Mouse (Mus musculus) layer of hippocampus, adult 9-10 months (tissue): ENCODE measurements at regions not wholly inside any gene's neighbourhood (a gene's known extent, or its start where the extent isn't known, plus 50 kb on each side); places are given as distances from the start of the nearest gene placed in this dataset.

ENCODE experiments used
- DNase-seq: peaks from one replicate; pipeline ENCODE4 v3.0.0; 2022; ENCODE audit warnings: low spot score

DNA sequence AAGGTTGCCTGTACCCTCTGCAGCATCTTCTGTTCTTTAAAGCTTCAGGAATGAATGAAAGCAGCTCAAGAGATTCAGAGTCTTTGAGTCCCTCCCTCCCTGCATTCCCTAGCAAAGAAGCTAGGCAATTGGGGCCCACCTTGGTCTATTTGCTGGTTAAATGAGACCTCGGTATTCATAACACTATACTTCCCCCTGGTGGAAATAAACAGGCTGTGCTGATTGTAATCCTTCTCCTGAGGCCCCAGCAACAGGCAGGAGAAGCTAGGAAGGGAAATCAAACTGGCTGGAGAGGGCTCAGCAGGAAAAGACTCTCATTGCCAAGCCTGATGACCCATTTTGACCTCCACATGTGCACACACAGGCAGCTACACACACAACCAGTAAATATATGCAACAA is 137.1 kb downstream of the Sh3bp4 start:
- DNase-seq, result no peak

DNA sequence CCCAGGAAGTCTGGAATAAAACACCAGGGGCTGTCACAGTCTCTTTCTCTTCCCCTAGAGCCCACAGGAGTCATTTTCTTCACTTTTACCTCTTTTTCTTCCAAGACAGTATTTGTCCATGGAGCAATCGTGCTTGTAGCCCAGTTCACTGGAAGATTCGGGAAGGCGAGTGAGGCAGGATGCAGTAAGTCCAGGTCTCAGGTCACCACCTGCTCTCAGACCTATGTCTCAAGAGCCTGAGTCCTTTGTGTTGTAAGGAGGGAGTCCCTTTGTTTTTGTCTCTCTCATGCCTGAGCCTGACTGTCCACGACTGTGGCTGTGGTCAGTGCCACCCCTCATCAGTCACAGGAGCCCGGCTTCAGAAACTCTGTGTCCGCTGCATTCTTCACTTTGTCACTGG is 140.9 kb downstream of the Sh3bp4 start:
- DNase-seq, result no peak

- DNase-seq, result no peak
These were observed 158.2 kb downstream of the Sh3bp4 start for GRCm38 (mm10) chr1:89228426-89228825.

GRCm38 (mm10) chr1:89231756-89232155 is 161.5 kb downstream of the Sh3bp4 start:
- no peak for DNase-seq

DNA sequence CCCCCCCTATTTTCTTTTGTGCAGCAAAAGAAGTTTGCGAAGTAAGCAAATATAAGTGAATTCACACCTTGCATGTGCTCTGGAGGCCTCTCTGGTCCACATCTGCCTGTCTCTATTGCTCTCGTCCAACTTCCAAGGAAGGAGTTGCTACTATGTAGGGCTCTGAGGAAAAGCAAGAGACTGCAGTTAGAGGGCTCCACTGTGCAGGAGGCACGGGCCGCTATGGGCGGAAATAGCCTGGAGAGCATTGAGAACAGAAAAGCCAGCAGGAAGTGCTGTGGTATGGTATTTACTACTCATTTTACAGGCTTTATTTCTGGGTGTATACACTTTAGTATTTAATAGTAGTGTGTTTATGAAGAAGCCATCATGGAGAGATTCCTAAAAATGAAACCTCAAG is 162.2 kb downstream of the Sh3bp4 start:
- DNase-seq, result no peak

- DNase-seq, result no peak
These were observed 164.7 kb downstream of the Sh3bp4 start for GRCm38 (mm10) chr1:89234895-89235294.

DNA sequence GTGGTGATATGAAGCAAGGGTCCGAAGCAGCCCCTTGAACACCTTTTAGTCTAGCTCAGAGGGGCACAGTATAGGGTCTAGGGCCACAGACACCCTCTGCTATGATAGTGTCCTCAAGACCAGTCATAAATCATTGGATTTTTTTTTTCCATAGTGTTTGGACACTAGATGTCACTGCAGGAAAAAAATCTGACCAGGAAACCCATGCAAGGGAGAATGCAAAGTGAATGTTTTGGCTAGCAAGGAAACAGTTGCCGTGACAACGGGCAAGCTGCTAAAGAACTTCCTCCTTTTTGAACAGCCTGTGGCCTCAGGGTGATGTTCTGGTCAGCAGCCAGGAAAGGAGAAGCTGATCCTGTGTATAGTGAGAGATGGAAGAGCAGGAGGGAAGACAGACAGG is 165.1 kb downstream of the Sh3bp4 start:
- DNase-seq, result peak; percentile 72

GRCm38 (mm10) chr1:89237696-89238095 is 167.5 kb downstream of the Sh3bp4 start:
- no peak for DNase-seq

GRCm38 (mm10) chr1:89244598-89244997 is 174.4 kb downstream of the Sh3bp4 start:
- no peak for DNase-seq

GRCm38 (mm10) chr1:89245202-89246003 is 175.2 kb downstream of the Sh3bp4 start:
- no peak for DNase-seq

GRCm38 (mm10) chr1:89251753-89252152 is 181.5 kb downstream of the Sh3bp4 start:
- no peak for DNase-seq

- no peak for DNase-seq
These were observed 182.3 kb downstream of the Sh3bp4 start for GRCm38 (mm10) chr1:89252528-89252927.

GRCm38 (mm10) chr1:89257945-89258344 is 187.7 kb downstream of the Sh3bp4 start:
- no peak for DNase-seq

DNA sequence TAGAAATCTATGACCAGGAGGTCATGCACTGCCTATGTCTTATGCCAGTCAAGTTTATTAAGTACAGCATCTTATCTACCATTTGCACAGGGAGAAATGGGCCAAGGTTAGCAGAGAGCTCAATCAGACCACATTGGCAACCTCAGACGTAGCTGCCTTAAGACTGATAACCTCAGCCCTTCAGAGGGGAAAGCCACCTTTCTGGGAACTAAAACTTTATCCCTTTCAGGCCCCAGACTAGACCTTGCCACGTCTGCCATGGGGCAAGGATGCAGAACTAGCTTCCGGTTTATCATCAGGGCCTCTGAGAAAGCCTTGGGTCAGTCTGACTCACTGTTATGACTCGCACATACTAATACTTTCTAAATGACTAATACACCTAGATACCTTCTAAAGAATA is 188.8 kb upstream of the Agap1 start:
- no peak for DNase-seq

DNA sequence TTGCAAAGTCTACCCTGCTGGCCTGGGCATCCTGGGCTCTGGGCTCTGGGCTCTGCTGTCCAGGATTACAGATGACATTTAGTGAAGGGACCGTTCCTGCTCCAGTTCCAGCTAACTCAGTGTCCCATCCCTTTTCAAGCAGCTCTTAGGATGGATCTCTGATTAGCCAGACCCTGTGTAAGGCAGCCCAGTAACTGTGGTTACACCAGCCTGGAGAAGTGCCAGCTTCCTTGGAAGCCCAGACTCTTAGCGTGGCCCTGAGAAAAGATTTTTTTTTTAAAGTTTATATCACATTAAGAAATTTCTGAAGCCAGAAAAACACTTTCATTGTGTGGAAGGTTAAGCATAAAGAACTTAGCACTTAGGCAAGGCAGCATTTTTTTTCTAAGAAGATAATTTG is 185.8 kb upstream of the Agap1 start:
- no peak for DNase-seq

DNA sequence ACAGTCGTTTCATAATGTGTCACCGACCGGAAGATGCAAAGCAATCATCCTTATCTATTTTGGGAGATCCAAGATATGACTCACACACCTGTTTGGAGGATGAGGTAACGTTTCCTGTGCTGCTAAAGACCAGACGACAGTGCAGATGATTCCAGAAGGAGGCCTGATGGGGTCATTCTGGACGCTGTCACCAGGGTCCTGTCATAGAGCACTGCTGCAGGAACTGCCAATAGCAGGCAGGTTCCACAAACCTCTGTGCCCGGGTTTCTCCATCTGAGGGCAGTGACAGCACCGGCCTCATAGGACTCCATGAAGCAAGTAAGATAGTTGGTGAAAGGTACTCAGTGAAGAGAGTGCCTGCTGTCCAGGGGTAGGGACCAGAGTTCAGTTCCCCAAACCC is 182.9 kb upstream of the Agap1 start:
- DNase-seq, result no peak

GRCm38 (mm10) chr1:89273021-89273420 is 181.6 kb upstream of the Agap1 start:
- DNase-seq, result no peak

DNA sequence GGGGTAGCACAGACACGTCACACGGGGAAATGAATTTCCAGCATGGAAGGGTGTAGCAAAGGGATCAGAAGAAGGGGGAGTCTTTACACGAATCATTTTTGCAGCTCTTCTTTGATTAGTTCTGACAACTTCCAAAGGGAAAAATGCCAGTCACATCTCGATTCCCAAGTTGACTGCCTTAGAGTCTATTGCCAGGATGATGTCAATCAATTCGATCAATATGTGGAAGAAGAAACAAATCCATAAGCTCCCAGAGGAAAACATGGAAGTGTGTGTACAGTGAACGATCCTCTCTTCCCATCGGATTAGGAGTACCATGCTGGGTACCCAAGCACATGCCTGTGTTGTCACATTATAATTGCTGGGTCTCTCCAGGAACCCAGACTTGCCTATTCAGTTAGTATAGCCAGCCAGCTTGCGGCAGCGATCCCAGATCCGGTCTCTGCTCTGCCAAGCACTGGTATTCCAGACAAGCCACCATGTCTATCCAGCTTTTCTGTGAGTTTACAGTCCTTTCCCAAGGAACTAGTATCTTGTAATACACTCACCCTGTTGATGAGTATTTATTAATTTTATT is 180.7 kb upstream of the Agap1 start:
- DNase-seq, result no peak

DNA sequence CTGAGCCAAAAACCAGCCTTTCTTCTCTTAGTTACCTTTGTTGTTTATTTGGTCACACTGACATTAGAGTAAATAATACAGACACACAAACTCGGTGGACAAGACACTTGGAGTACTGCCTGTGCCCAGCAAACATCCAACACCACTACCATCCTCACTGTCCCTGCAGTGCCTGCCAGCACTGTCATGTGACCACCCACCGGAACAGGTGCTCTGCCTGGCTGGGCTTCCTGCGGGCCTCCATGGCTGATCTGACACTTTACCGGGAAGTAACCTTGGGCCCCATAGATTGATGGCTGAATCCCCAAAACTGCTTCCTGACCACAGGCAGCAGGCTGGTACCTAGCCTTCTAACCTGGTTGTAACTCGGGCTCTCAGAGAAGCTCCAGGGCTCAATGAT is 175.2 kb upstream of the Agap1 start:
- no peak for DNase-seq

DNA sequence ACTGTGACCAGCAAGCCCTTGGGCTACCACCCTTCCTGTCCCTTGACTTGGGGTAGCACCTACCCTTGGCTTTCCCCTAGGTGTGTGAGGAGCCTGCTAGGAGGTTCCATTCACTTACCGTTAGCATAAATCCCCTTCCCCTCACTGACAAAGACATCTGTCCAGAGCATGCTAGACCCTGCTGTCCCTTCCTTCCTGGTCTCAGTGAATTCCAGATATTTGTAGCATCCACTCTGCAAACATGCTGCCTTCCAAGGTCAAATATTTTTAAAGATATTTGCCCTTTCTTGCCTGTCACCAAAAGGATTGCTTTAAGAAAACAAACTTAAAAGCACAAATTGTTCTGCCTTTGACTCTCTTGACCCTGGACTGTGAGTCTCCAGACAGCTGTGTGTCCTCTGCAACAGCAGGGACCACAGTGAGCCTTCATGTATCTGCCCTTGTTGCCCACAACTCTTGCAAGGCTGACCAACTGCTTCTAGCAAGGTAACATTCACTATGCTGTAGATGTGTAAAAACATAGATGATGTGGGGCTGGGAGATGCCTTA is 173.4 kb upstream of the Agap1 start:
- DNase-seq, result no peak

GRCm38 (mm10) chr1:89285041-89285440 is 169.6 kb upstream of the Agap1 start:
- DNase-seq, result no peak

DNA sequence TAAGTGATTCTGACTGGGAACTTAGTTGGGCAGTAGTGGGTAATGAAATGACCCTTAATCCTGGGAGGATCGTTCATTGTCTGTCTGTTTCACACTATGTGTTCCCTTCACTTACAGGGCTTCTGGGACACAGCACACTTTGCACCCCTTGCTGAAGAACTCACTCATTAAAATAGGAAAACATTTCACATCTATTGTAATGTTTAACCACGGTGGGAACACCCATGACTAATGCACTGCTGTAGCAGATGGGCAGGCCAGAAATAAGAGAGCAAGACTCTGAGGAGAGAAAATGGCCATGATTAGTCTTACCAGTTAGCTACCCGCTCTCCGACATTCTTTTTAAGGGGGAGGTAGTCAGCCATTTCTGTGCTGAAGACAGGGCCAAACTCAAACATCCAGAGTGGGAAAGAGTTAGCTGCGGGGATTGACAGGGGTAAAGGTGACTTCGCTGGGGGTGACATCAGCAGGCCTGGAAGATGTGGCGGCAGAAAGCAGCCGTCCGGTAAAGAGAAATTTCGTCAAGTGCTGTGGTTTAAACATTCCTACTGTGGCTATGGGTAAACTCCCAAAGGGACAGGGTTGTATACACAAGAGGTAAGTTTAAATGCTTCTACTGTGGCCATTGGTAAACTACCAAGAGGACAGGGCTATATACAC is 167.3 kb upstream of the Agap1 start:
- DNase-seq, result no peak

DNA sequence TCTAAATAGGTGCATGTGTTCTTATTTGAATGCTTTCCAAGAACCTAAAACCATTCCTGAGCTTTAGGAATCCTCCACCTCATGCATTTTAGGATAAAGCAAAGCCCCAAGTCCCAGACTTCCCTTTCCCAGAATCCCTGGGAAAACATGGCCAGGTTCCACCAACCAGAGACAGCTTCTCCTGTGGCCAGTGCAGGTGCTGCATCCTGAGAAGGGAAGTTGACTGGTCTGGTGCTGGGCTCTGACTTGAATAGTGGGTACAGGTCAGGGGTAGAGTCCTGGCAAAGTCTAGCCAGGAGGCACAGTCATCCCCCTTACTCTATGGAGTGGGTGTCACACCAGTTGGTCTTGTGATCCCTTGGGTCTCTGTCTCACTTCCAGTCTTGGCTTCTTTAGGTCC is 166.6 kb upstream of the Agap1 start:
- no peak for DNase-seq
